Mouse (Mus musculus) CD4-positive, CD25-positive, alpha-beta regulatory T cell, adult 4 months (primary cell): ENCODE results near the gene Sh3bp1. TPM values are rescaled to one million over a fixed set of nuclear protein-coding genes. Genes with fewer than 3 reads are reported as not detected.

Experiments used
- ATAC-seq: one replicate; pipeline ENCODE4 v1.8.0; 2017
- polyA plus RNA-seq, 2 experiments: library from polyadenylated mRNA; unstranded; fragments of 100-300 nt; shearing (Covaris generic); gene quantifications; one replicate each; pipeline ENCODE4 v1.2.1; 2017

Gene Sh3bp1
- polyA plus RNA-seq, 2 experiments from 2014 or later = 49.5 to 59.0 TPM

DNA sequence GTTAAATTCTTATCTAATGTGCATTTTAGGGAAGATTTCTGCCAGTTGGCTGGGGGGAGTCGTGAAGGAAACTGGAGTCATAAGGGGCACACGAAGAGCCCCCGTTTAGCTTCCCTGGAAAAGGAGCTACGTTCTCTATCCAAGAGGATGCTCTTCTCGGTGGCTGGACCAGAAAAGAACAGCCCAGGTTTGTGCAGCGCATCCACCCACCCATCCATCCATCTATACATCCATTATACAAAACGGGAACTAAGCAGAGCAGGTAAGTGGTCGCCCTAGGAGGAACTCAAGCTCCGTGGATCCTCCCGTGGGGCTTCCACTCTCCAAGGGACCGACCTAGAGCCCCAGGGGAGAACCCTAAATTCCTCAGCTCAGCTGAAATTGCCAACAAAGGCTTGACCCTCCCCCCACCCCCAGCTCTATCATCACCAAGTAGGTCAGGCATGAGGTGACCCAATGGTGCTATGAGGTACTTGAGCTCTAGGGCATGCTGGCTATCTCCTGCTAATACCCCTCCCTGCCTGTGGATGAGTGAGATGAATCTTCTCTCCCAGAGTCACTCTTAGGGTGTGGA lies 48.7 kb downstream of the Sh3bp1 start:
- ATAC-seq = no peak

DNA sequence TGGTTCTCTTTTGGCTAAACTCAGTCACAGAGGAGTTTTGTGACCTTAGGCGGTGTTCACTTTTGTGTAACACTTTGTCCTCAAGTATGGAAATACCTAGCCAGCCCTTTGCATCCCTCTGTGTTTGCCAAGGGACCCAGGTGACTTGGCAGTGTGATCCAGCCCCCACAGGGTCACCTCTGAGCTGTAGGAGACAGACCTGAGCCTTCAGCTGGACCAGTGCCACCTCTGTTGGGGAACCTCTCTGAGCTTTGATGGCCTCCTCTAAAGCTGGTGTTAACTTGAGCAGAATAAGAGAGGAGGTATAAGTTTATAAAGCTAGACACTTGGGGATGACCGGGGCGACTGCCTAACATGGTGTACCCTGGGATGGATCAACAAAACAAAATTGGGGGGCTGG lies 49.3 kb downstream of the Sh3bp1 start:
- ATAC-seq = no peak

DNA sequence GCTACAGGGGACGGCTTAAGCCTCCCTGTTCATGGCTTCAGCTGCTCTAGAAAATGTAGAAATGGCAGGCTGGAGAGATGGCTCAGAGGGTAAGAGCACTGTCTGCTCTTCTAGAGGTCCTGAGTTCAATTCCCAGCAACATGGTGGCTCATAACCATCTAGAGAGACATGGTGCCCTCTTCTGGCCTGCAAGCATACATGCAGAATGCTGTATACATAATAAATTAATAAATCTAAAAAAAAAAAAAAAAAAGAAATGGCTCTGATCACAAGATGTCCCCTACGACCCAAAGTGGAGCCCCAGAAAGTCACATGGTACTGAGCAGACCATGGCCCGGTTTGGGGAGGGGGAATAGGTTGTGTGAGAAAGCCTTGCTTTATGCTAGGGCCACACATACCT lies 56.1 kb downstream of the Sh3bp1 start:
- no peak for ATAC-seq

DNA sequence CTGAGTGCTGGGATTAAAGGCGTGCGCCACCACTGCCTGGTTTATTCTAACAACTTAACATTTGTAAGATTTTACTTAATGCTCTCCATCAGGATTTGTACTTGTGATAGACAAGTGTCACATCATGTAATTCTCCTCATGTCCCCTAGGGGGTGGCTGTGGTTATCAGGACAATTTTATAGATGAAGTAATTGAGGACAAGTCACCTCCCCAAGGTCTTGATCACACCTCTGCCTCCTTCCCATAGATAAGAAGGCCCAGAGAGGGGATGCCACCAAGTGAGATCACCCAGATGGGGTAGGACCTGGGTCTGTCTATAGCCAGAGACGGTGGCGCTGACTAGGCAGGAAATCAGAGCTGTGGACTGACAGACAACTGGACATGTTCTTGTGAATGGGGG lies 56.8 kb downstream of the Sh3bp1 start:
- ATAC-seq = no peak

DNA sequence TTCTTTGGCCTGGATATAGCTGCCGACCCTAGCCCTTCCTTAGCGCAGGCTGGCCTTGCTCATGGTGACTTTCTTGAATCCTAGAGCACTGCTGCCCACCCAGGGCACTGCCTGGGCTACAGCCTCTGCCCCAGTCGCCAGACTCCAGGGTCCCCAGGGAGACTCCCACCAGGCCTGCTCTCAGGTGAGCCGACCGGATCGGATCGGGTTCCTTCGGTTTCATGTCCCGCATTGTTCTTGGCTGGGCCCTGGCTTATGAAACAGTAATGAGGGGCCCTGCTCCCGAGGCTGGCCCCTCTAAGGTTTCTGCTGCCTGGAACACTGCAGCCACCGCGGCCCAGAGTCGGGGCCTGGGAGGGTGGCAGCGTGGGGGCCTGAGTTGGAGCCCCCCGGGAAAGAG lies 57.5 kb downstream of the Sh3bp1 start:
- ATAC-seq = no peak

DNA sequence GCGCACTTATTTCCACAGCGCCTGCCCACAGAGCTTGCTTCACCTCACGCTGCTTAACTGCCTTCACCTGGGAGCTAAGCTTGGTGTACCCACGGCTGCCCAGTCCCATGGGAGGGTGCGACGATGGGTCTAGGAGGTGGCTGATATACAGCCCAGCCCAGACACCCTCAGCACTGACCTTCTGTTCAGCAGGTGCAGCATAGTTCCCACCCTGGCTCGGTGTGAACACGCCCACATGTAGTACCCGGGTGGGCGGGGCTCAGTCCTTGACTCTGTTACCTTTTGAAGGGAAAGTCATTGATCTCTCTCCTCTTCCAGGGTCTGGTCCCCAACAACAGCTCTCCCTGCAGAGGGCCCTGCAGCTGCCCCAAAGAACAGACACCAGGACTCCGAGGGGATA lies 60.0 kb downstream of the Sh3bp1 start:
- ATAC-seq = no peak

DNA sequence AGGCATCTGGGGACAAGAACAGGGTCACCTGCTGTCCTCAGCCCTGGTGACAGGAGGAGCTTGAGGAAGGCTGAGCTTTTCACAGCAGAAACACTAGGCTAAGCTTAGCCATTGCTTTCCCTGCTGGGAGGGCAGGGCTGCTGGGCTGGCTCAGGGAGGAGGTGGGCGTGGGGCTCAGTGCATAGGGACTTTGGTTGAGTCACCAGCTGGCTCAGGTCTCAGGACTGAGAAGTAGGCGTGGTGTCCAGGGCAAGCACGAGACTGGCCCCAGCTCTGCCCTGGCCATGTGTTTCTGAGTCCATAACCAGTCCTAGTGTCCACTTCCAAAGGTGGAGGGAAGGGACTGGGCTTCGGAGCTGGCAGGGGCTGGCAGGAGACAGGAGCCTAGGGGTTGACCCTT lies 60.5 kb downstream of the Sh3bp1 start:
- ATAC-seq = no peak

Other genes starting within 250 kb of the Sh3bp1 start
- gene Elfn2, start 181.0 kb upstream of the Sh3bp1 start, polyA plus RNA-seq = under 1 TPM in 1 of 2 experiments, not detected in 1; 0.10 TPM
- gene Mfng, start 126.3 kb upstream of the Sh3bp1 start, polyA plus RNA-seq = 100 to 1,000 TPM in 1 of 2 experiments, 10 to 100 TPM in 1; 61.3 to 136 TPM
- gene Card10, start 96.7 kb upstream of the Sh3bp1 start, polyA plus RNA-seq = not detected
- not detected for gene Cdc42ep1, start 57.1 kb upstream of the Sh3bp1 start, polyA plus RNA-seq
- gene Lgals2, start 44.2 kb upstream of the Sh3bp1 start, polyA plus RNA-seq = not detected
- 10 to 100 TPM; 14.3 to 17.1 TPM for gene Gga1, start 22.6 kb upstream of the Sh3bp1 start, polyA plus RNA-seq
- not detected for gene Gm49510, start 101 bp upstream of the Sh3bp1 start, polyA plus RNA-seq
- gene Pdxp, start 14.2 kb downstream of the Sh3bp1 start, polyA plus RNA-seq = 1 to 10 TPM; 2.3 to 2.7 TPM
- gene Lgals1, start 27.0 kb downstream of the Sh3bp1 start, polyA plus RNA-seq = 100 to 1,000 TPM; 366 to 481 TPM
- 10 to 100 TPM; 45.5 to 46.5 TPM for gene Nol12, start 35.2 kb downstream of the Sh3bp1 start, polyA plus RNA-seq
- gene Triobp, start 48.0 kb downstream of the Sh3bp1 start, polyA plus RNA-seq = 10 to 100 TPM; 15.6 to 20.0 TPM
- 10 to 100 TPM; 20.7 to 33.3 TPM for gene H1f0, start 128.7 kb downstream of the Sh3bp1 start, polyA plus RNA-seq
- gene Galr3, start 142.1 kb downstream of the Sh3bp1 start, polyA plus RNA-seq = not detected
- gene Ankrd54, start 163.1 kb downstream of the Sh3bp1 start, polyA plus RNA-seq = 1 to 10 TPM; 3.5 to 9.6 TPM
- 100 to 1,000 TPM; 224 to 263 TPM for gene Eif3l, start 175.4 kb downstream of the Sh3bp1 start, polyA plus RNA-seq
- gene Micall1, start 209.1 kb downstream of the Sh3bp1 start, polyA plus RNA-seq = 10 to 100 TPM; 11.8 to 22.1 TPM
- gene Polr2f, start 241.2 kb downstream of the Sh3bp1 start, polyA plus RNA-seq = 100 to 1,000 TPM in 1 of 2 experiments, 10 to 100 TPM in 1; 92.3 to 119 TPM
- 10 to 100 TPM in 1 of 2 experiments, 1 to 10 TPM in 1; 4.1 to 10.1 TPM for gene 1700088E04Rik, start 241.5 kb downstream of the Sh3bp1 start, polyA plus RNA-seq